Mouse (Mus musculus): ENCODE data around the gene Gp1bb.

GRCm38 (mm10) chr16:18611752-18612151 lies 10.5 kb downstream of the Gp1bb start:
- no peak for TF ChIP-seq CTCF (IDR thresholded peaks at IDR 0.05; ENCODE audit: low read depth, low read length)
- no peak for TF ChIP-seq TAL1 (conservative IDR thresholded peaks at IDR 0.05; ENCODE audit: low read depth, low read length)
- TF ChIP-seq GATA1 (IDR thresholded peaks at IDR 0.05; ENCODE audit: borderline replicate concordance, low read length): no peak
- TF ChIP-seq POLR2AphosphoS5 (IDR thresholded peaks at IDR 0.05; ENCODE audit: insufficient replicate concordance, low read depth, low read length): no peak
